Mouse (Mus musculus) limb, embryonic 15.5 days (tissue): ENCODE measurements around the gene Cfap65. TPM values are rescaled to one million over a fixed set of nuclear protein-coding genes. Genes with fewer than 3 reads are reported as not detected.

Source experiments
- ATAC-seq: fragments of 200-750 bp; cut with Nextera tagmentation; 2 replicates; pipeline ENCODE4 v1.8.0; 2017; ENCODE audit warnings: low read depth, moderate TSS enrichment; ENCODE audit not compliant: insufficient number of reproducible peaks, low FRiP score, low TSS enrichment
- H3K27ac ChIP-seq: fragments of 300-500 bp; sonication (generic); 2 replicates; pipeline ENCODE4 v1.5.1; 2015; ENCODE audit warnings: moderate library complexity, mild to moderate bottlenecking, inconsistent platforms
- H3K27me3 ChIP-seq: fragments of 300-500 bp; sonication (generic); 2 replicates; pipeline ENCODE4 v1.6.1; 2015; ENCODE audit warnings: inconsistent platforms
- H3K36me3 ChIP-seq: fragments of 300-500 bp; sonication (generic); 2 replicates; pipeline ENCODE4 v1.6.1; 2015; ENCODE audit warnings: inconsistent platforms
- H3K4me1 ChIP-seq: fragments of 300-500 bp; sonication (generic); 2 replicates; pipeline ENCODE4 v1.6.1; 2015; ENCODE audit warnings: inconsistent platforms
- H3K4me2 ChIP-seq: fragments of 300-500 bp; sonication (generic); 2 replicates; pipeline ENCODE4 v1.6.1; 2015; ENCODE audit warnings: mild to moderate bottlenecking, inconsistent platforms
- H3K4me3 ChIP-seq: fragments of 300-500 bp; sonication (generic); 2 replicates; pipeline ENCODE4 v1.5.1; 2015; ENCODE audit warnings: mild to moderate bottlenecking, inconsistent platforms
- H3K9ac ChIP-seq: fragments of 300-500 bp; sonication (generic); 2 replicates; pipeline ENCODE4 v1.6.1; 2015; ENCODE audit warnings: inconsistent platforms
- H3K9me3 ChIP-seq: fragments of 300-500 bp; sonication (generic); 2 replicates; pipeline ENCODE4 v1.6.1; 2016; ENCODE audit warnings: inconsistent platforms
- WGBS: fragments of 180-500 bp; shearing (Covaris S2); methylation state at CpG from one replicate; pipeline ENCODE4 v1.1.7; 2015; 5-methylcytosine and 5-hydroxymethylcytosine counted together
- microRNA counts: library from miRNA; unstranded; fragments of <30 nt; microRNA quantifications from one replicate; lab custom pipeline; 2016
- microRNA-seq: library from miRNA; unstranded; fragments of <30 nt; microRNA quantifications from one replicate; pipeline ENCODE4, GENCODE M21; 2016
- polyA plus RNA-seq: library from polyadenylated mRNA; unstranded; fragments of >200 nt; fragmentation: Nextera tagmentation; extraction: Ambion mirVana; gene quantifications from 2 replicates; pipeline ENCODE4 v1.2.1, GENCODE M21; 2015

Cfap65 gene
- polyA plus RNA-seq, 1 experiment from 2014 or later: not detected

- no peak for ATAC-seq
- Histone ChIP-seq H3K27ac (no peak overlapping the region), H3K36me3 (no peaks in the 10 kb centered on the region), H3K4me2 (peak overlapping the region; percentile 53), H3K4me1 (peaks cover 37% of the 10 kb centered on the region), H3K27me3 (peaks cover 75% of the 10 kb centered on the region), H3K9me3 (no peaks in the 10 kb centered on the region), H3K9ac (no peak overlapping the region), H3K4me3 (peak overlapping the region; percentile 33; the same call in 1 of the 2 replicates)
- WGBS: 9% methylated on average over 16 of the region's 16 CpGs
These were observed 76.6 kb downstream of the Cfap65 start for GRCm38 (mm10) chr1:74858805-74859204.

DNA sequence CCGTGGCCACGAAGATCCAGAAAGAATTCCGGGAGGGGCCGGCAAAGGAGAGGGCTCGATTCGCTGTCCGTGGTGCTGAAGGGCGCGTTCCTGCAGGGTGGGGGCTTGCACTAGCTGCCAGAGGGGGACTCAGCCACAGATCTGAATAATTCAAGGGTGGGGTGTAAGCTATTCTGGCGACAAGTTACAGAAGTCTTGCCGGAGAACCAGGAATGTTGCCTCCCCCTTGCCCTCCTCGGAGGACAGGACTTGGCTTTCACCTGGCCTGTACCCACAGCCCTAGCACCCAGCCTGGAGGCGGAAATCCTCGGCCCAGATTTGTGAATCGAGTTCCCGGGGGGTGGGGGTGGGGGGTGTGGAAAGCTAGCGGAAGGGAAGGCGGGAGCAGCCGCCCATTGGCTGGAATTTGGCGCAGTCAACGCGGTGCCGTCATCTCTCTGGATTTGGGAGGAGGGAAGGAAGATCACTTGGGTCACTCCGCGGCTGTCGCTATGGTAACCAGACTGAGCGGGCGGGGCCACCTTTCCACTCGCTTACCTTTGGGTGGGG, 77.2 kb downstream of the Cfap65 start:
- Histone ChIP-seq H3K9me3 (no peaks in the 10 kb centered on the region), H3K4me1 (peaks cover 37% of the 10 kb centered on the region), H3K27ac (no peak overlapping the region), H3K36me3 (no peaks in the 10 kb centered on the region), H3K4me3 (peak overlapping the region; percentile 33), H3K9ac (no peak overlapping the region), H3K27me3 (peaks cover 81% of the 10 kb centered on the region), H3K4me2 (peak overlapping the region; percentile 53)
- ATAC-seq: no peak
- WGBS: under 1% methylated on average over 29 of the region's 29 CpGs

- 8% methylated on average over 4 of the region's 4 CpGs for WGBS
- H3K4me3 ChIP-seq: peak overlapping the region; percentile 33
- no peak for ATAC-seq
These were observed 77.7 kb downstream of the Cfap65 start for GRCm38 (mm10) chr1:74857677-74858076.

GRCm38 (mm10) chr1:74857201-74857600, 78.2 kb downstream of the Cfap65 start:
- ATAC-seq: no peak
- Histone ChIP-seq H3K9ac (no peak overlapping the region), H3K27me3 (peaks cover 88% of the 10 kb centered on the region), H3K4me3 (no peak overlapping the region), H3K36me3 (no peaks in the 10 kb centered on the region), H3K4me2 (no peak overlapping the region), H3K27ac (no peak overlapping the region), H3K4me1 (peaks cover 37% of the 10 kb centered on the region), H3K9me3 (no peaks in the 10 kb centered on the region)
- 3% methylated on average over 20 of the region's 20 CpGs for WGBS

More at GRCm38 (mm10) chr1:74857677-74858076, 77.7 kb downstream of the Cfap65 start:
- H3K9ac ChIP-seq: no peak overlapping the region
- no peaks in the 10 kb centered on the region for H3K9me3 ChIP-seq
- H3K36me3 ChIP-seq: no peaks in the 10 kb centered on the region
- peaks cover 37% of the 10 kb centered on the region for H3K4me1 ChIP-seq
- peaks cover 84% of the 10 kb centered on the region for H3K27me3 ChIP-seq
- no peak overlapping the region for H3K27ac ChIP-seq
- peak overlapping the region; percentile 53 for H3K4me2 ChIP-seq

- 2% methylated on average over 7 of the region's 7 CpGs for WGBS
- Histone ChIP-seq H3K27ac (no peak overlapping the region), H3K36me3 (no peaks in the 10 kb centered on the region), H3K4me1 (peaks cover 37% of the 10 kb centered on the region), H3K4me2 (no peak overlapping the region), H3K9me3 (no peaks in the 10 kb centered on the region), H3K9ac (no peak overlapping the region), H3K4me3 (no peak overlapping the region), H3K27me3 (peaks cover 92% of the 10 kb centered on the region)
- ATAC-seq: no peak
These were observed 78.6 kb downstream of the Cfap65 start for GRCm38 (mm10) chr1:74856791-74857190.

- no peak for ATAC-seq
- no peak overlapping the region for H3K4me2 ChIP-seq
- no peaks in the 10 kb centered on the region for H3K36me3 ChIP-seq
- no peaks in the 10 kb centered on the region for H3K9me3 ChIP-seq
- no peak overlapping the region for H3K27ac ChIP-seq
- peaks cover 37% of the 10 kb centered on the region for H3K4me1 ChIP-seq
- H3K27me3 ChIP-seq: peaks cover 95% of the 10 kb centered on the region
- no peak overlapping the region for H3K9ac ChIP-seq
- H3K4me3 ChIP-seq: no peak overlapping the region
- WGBS: 1% methylated on average over 11 of the region's 11 CpGs
These were observed 79.0 kb downstream of the Cfap65 start for GRCm38 (mm10) chr1:74856439-74856720.

GRCm38 (mm10) chr1:74855651-74856438, 79.6 kb downstream of the Cfap65 start:
- Histone ChIP-seq H3K9me3 (no peaks in the 10 kb centered on the region), H3K4me1 (peaks cover 37% of the 10 kb centered on the region), H3K4me3 (peak overlapping the region; percentile 65), H3K27me3 (peaks cover 97% of the 10 kb centered on the region), H3K36me3 (no peaks in the 10 kb centered on the region), H3K27ac (no peak overlapping the region), H3K9ac (no peak overlapping the region), H3K4me2 (peak overlapping the region; percentile 100)
- no peak for ATAC-seq
- 1% methylated on average over 74 of the region's 74 CpGs for WGBS

DNA sequence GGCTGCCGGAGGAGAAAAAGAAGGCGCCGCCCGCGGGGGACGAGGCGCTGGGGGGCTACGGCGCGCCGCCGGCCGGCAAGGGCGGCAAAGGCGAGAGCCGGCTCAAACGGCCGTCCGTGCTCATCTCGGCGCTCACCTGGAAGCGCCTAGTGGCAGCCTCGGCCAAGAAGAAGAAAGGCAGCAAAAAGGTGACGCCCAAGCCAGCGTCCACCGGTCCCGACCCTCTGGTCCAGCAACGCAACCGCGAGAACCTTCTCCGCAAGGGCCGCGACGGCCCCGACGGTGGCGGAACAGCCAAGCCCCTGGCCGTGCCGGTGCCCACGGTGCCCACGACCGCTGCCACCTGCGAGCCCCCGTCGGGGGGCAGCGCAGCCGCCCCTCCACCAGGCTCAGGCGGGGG, 80.2 kb downstream of the Cfap65 start:
- peaks cover 98% of the 10 kb centered on the region for H3K27me3 ChIP-seq
- WGBS: 2% methylated on average over 47 of the region's 48 CpGs
- H3K9me3 ChIP-seq: no peaks in the 10 kb centered on the region
- peak overlapping the region; percentile 44 for H3K9ac ChIP-seq
- ATAC-seq: no peak
- H3K4me2 ChIP-seq: peak overlapping the region; percentile 100
- H3K36me3 ChIP-seq: no peaks in the 10 kb centered on the region
- H3K27ac ChIP-seq: no peak overlapping the region
- H3K4me1 ChIP-seq: peaks cover 37% of the 10 kb centered on the region
- peak overlapping the region; percentile 65 for H3K4me3 ChIP-seq

GRCm38 (mm10) chr1:74854306-74855056, 80.9 kb downstream of the Cfap65 start, which contains the start of gene Cdk5r2:
Cdk5r2 (plus strand) TSS chr1:74854934.
- Histone ChIP-seq H3K36me3 (no peaks in the 10 kb centered on the region), H3K27me3 (peaks cover 97% of the 10 kb centered on the region), H3K4me2 (peak within 1 kb of the TSS; percentile 100), H3K4me3 (peak within 1 kb of the TSS; percentile 65), H3K9me3 (no peaks in the 10 kb centered on the region), H3K27ac (no peak within 1 kb of the TSS), H3K9ac (peak within 1 kb of the TSS; percentile 44), H3K4me1 (peaks cover 37% of the 10 kb centered on the region)
- peak; percentile 84 for ATAC-seq
- 4% methylated on average over 33 of the region's 39 CpGs for WGBS

MicroRNAs encoded within 50 kb of the gene (microRNA counts, 519-probe panel; counts per million panel counts)
- microRNA mmu-miR-375 (lab: Ali Mortazavi, UCI): 1,729 counts per million, percentile 25 among the panel's probes with 10 or more counts

Small RNAs within 50 kb of the gene (microRNA-seq; reads per million reads assigned to microRNA genes)
- 694 reads per million, percentile 71 among the genes with 10 or more reads in this experiment for gene Mir375

Other genes starting within 250 kb of the Cfap65 start
- gene Cyp27a1, start 222.0 kb downstream of the Cfap65 start, polyA plus RNA-seq: 9.7 and 10.5 TPM in 2 replicates
- gene Prkag3, start 186.4 kb downstream of the Cfap65 start, polyA plus RNA-seq: 2.8 and 7.5 TPM in 2 replicates
- gene Wnt6, start 163.7 kb downstream of the Cfap65 start, polyA plus RNA-seq: 49.5 and 53.6 TPM in 2 replicates
- gene Wnt10a, start 144.1 kb downstream of the Cfap65 start, polyA plus RNA-seq: 9.0 and 9.1 TPM in 2 replicates
- not detected in 2 replicates for gene Cdk5r2, start 80.7 kb downstream of the Cfap65 start, polyA plus RNA-seq
- 0.17 TPM in 1 of 2 replicates, not detected in the other for gene Fev, start 50.2 kb downstream of the Cfap65 start, polyA plus RNA-seq
- 0.28 TPM in 1 of 2 replicates, not detected in the other for gene Cryba2, start 42.5 kb downstream of the Cfap65 start, polyA plus RNA-seq
- gene Ihh, start 16.1 kb upstream of the Cfap65 start, polyA plus RNA-seq: 4.8 and 8.2 TPM in 2 replicates
- gene Nhej1, start 189.6 kb upstream of the Cfap65 start, polyA plus RNA-seq: 10.7 and 10.9 TPM in 2 replicates
- 0.19 and 0.35 TPM in 2 replicates for gene Slc23a3, start 198.3 kb upstream of the Cfap65 start, polyA plus RNA-seq
- gene Cnppd1, start 207.1 kb upstream of the Cfap65 start, polyA plus RNA-seq: 43.8 and 46.8 TPM in 2 replicates
- gene Retreg2, start 207.2 kb upstream of the Cfap65 start, polyA plus RNA-seq: 41.5 and 47.3 TPM in 2 replicates
- 44.4 and 48.6 TPM in 2 replicates for gene Zfand2b, start 233.0 kb upstream of the Cfap65 start, polyA plus RNA-seq
- 28.3 and 29.5 TPM in 2 replicates for gene Abcb6, start 244.8 kb upstream of the Cfap65 start, polyA plus RNA-seq